ENCODE assay signal across 15 mouse cellular contexts in the genomic region with DNA sequence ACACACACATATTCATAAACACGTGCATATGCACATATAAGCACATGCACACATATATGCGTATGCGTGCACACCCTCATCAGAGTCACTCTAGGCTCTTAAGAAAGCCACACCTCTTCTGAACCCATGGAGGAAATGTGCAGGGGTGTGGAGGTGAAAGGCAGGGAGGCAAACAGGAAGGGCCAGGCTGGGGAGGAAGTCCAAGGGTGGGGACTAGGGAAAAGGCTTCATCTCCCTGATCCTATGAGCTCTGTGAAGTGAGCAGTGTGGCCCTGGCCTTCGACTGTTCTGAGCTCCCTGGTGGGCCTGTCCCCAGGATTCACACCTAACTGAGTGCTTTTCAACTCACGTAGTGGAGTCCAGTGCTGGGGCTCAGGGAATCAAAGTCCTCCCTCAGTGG. TPM values are rescaled to one million over a fixed set of nuclear protein-coding genes. Genes with fewer than 3 reads are reported as not detected.
DNase-seq lines count a peak whose midpoint lies in the region; ATAC-seq lines count a peak whose summit lies in the region.
"Had no signal": no experiment of that assay in that cellular context is flagged by ENCODE, and none has a peak within 500 bp of the region (broad histone marks: within the 10 kb centered on the region; RNA-seq: fewer than 3 reads in every experiment).

No protein-coding gene starts in this region.

- WGBS in heart, embryonic 11.5 days (ENCODE audit: insufficient replicate concordance) = 57% methylated on average over 5 of the region's 5 CpGs
- 60% methylated on average over 5 of the region's 5 CpGs for WGBS in intestine, embryonic 16.5 days

- H3K36me3 ChIP-seq in heart, embryonic 11.5 days (ENCODE audit: control insufficient read depth, insufficient read depth, low read length) = no peaks in the 10 kb centered on the region
- H3K36me3 ChIP-seq in intestine, embryonic 16.5 days (ENCODE audit: control insufficient read depth, insufficient read depth, low read length) = no peaks in the 10 kb centered on the region
- H3K36me3 ChIP-seq: heart, embryonic 13.5 days; liver, embryonic 13.5 days had no signal

- H3K4me2 ChIP-seq in heart, embryonic 11.5 days = no peak overlapping the region
- no peak overlapping the region for H3K4me2 ChIP-seq in intestine, embryonic 16.5 days (ENCODE audit: low read depth, low read length)
- H3K4me2 ChIP-seq: heart, embryonic 13.5 days; liver, embryonic 13.5 days; midbrain, embryonic 11.5 days had no signal

- H3K27me3 ChIP-seq in heart, embryonic 11.5 days (ENCODE audit: control insufficient read depth, insufficient read depth, low read length) = peaks cover 14% of the 10 kb centered on the region
- no peaks in the 10 kb centered on the region for H3K27me3 ChIP-seq in intestine, embryonic 16.5 days (replicated peaks; ENCODE audit: control insufficient read depth, insufficient read depth, low read length)

- H3K9me3 ChIP-seq in heart, embryonic 11.5 days (replicated peaks; ENCODE audit: control insufficient read depth, low read length) = no peaks in the 10 kb centered on the region; the same call in 1 of the 2 replicates
- H3K9me3 ChIP-seq in intestine, embryonic 16.5 days (ENCODE audit: control insufficient read depth, low read length) = no peaks in the 10 kb centered on the region
- H3K9me3 ChIP-seq: liver, embryonic 13.5 days had no signal

- H3K9ac ChIP-seq in heart, embryonic 11.5 days (ENCODE audit: low read depth, low read length) = no peak overlapping the region
- no peak overlapping the region for H3K9ac ChIP-seq in intestine, embryonic 16.5 days (ENCODE audit: low read depth, low read length)
- H3K9ac ChIP-seq: heart, embryonic 13.5 days; liver, embryonic 13.5 days had no signal

- ATAC-seq in heart, embryonic 11.5 days (replicated peaks; ENCODE audit: insufficient number of reproducible peaks, low FRiP score, low TSS enrichment) = no peak
- peak; percentile 78 for ATAC-seq in intestine, embryonic 16.5 days
- no peak for ATAC-seq in granulocyte monocyte progenitor cell, adult 5-6 weeks (replicated peaks; ENCODE audit: poor library complexity, severe bottlenecking)

- H3K4me1 ChIP-seq in heart, embryonic 11.5 days (ENCODE audit: control insufficient read depth, insufficient read depth, low read length) = no peaks in the 10 kb centered on the region
- H3K4me1 ChIP-seq in intestine, embryonic 16.5 days (ENCODE audit: control insufficient read depth, insufficient read depth, low read length) = peaks cover 3% of the 10 kb centered on the region; the same call in 1 of the 2 replicates
- H3K4me1 ChIP-seq: heart, embryonic 13.5 days; liver, embryonic 13.5 days had no signal

- peak; percentile 98 for DNase-seq in heart, adult 11 months
- DNase-seq in heart, adult 8-10 months (ENCODE audit: low spot score) = peak; percentile 62
- peak; percentile 27 for DNase-seq in lung, postnatal 25 days (ENCODE audit: low spot score)
- DNase-seq in thymus, postnatal 36 days = no peak
- no peak for DNase-seq in thymus, postnatal 0 days (ENCODE audit: low spot score)
- DNase-seq: cerebellum, adult 11 months; left cerebral cortex, postnatal 4 days; liver, embryonic 13.5 days; right cerebral cortex, postnatal 4 days had no signal

- H3K27ac ChIP-seq in heart, embryonic 11.5 days (ENCODE audit: low read depth, low read length) = no peak overlapping the region
- no peak overlapping the region for H3K27ac ChIP-seq in intestine, embryonic 16.5 days (ENCODE audit: low read length)
- H3K27ac ChIP-seq: heart, embryonic 13.5 days; liver, embryonic 13.5 days had no signal

- H3K4me3 ChIP-seq in heart, embryonic 11.5 days (ENCODE audit: low read depth, low read length) = no peak overlapping the region
- H3K4me3 ChIP-seq in intestine, embryonic 16.5 days (ENCODE audit: low read length) = no peak overlapping the region
- H3K4me3 ChIP-seq: heart, embryonic 13.5 days; liver, embryonic 13.5 days had no signal

RNA-seq across cellular contexts. Expression of a gene that starts 13.6 kb away (rescaled TPM):
- 1.2 and 2.0 TPM in 2 replicates for polyA plus RNA-seq in heart, embryonic 11.5 days (2014; fragmentation: Nextera tagmentation; extraction: Ambion mirVana)
- total RNA-seq in heart, adult 8-10 months (2022) = 10 to 100 TPM; 33.2 to 39.1 (median 35.8) TPM
- polyA plus RNA-seq in intestine, embryonic 16.5 days (2015; fragmentation: Nextera tagmentation; extraction: Ambion mirVana) = 0.94 and 1.3 TPM in 2 replicates
- not detected in 2 replicates for total RNA-seq in granulocyte monocyte progenitor cell, adult 5-6 weeks (2014; fragmentation: Nextera tagmentation)
- total RNA-seq in granulocyte monocyte progenitor cell, adult 5-6 weeks (2017) = not detected in 2 replicates
- polyA plus RNA-seq in thymus, postnatal 0 days (2015; fragmentation: Nextera tagmentation; extraction: Ambion mirVana) = 0.23 and 0.60 TPM in 2 replicates
- total RNA-seq: common myeloid progenitor, adult 5-6 weeks had no signal

Comparison
In these comparisons a context has a peak if more than half of its experiments do, and no peak if none do; other contexts are left out.
1. DNase-seq: peak in heart, adult 11 months (single experiment), heart, adult 8-10 months (single experiment) and lung, postnatal 25 days (single experiment); none in thymus, postnatal 36 days (0 of 2) and thymus, postnatal 0 days (single experiment).